Mouse (Mus musculus): Measurements from ENCODE around the gene Eaf1.

DNA sequence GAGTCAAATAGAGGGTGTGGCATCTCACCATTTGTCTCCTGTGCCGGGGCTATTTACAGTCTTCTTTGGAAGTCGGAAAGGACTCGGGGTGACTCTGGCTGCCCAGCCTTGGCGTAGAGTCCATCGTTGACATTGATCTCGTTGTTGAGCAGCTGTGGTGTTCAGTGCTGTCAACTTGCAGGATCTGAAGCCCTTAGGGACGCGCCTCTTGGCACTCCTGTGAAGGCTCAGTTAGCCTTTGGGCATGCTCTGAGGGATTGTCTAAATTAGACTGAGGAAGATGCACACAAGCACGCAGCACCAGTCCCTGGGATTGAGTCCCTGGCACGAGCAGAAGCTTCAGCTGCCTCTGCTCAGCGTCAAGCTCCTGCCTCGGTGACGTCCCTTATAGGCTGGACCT is 9.2 kb downstream of the Eaf1 start:
- TF ChIP-seq CTCF (IDR thresholded peaks at IDR 0.05; ENCODE audit: borderline replicate concordance, insufficient read depth, low read depth, low read length) (no peak), POLR2A (IDR thresholded peaks at IDR 0.05; ENCODE audit: borderline replicate concordance, insufficient read depth, low read length) (no peak)

All from cerebellum, adult 2 months (tissue).